Mouse (Mus musculus): ENCODE results near the gene Itsn2. TPM values are rescaled to one million over a fixed set of nuclear protein-coding genes. Genes with fewer than 3 reads are reported as not detected.
"Not testable (repeated sequence)": the region's sequence is repeated elsewhere in the genome, so short reads cannot be mapped to it uniquely, and the experiment has no call there.

Itsn2 gene
- total RNA-seq (2014; rRNA removed) (24.5 and 28.1 TPM in 2 replicates), polyA plus RNA-seq (2015; fragmentation: Nextera tagmentation; extraction: Ambion mirVana) (12.3 and 20.9 TPM in 2 replicates)

- Histone ChIP-seq H3K27me3 (ENCODE audit: insufficient read depth, low read length) (no peaks in the 10 kb centered on the region), H3K9ac (peak within 1 kb of the TSS; percentile 80), H3K4me1 (ENCODE audit: insufficient read depth) (peaks cover 4% of the 10 kb centered on the region), H3K4me3 (ENCODE audit: low read depth, low read length) (peak within 1 kb of the TSS; percentile 92), H3K27ac (ENCODE audit: low read depth, low read length) (peak within 1 kb of the TSS; percentile 82), H3K4me2 (ENCODE audit: low read depth) (peak within 1 kb of the TSS; percentile 76), H3K36me3 (ENCODE audit: insufficient read depth) (no peaks in the 10 kb centered on the region), H3K9me3 (ENCODE audit: low read length) (no peaks in the 10 kb centered on the region)
- 9% methylated on average over 30 of the region's 49 CpGs for whole genome bisulfite sequencing
- ATAC-seq (peak; percentile 85), DNase-seq (peak; percentile 76)
- no peak for TF ChIP-seq CTCF (IDR thresholded peaks at IDR 0.05; ENCODE audit: low read depth)
Measured at GRCm38 (mm10) chr12:4592541-4593165, at the start of gene Itsn2, which contains the start of gene Gm3625. Gene Itsn2, plus strand, starts transcription at chr12:4592638. Gene Gm3625, minus strand, starts transcription at chr12:4592927.

GRCm38 (mm10) chr12:4544400-4544919 is 48.0 kb upstream of the Itsn2 start:
- no peak for ATAC-seq
- 91% methylated on average over 5 of the region's 5 CpGs for WGBS

GRCm38 (mm10) chr12:4545425-4545824 is 47.0 kb upstream of the Itsn2 start:
- Histone ChIP-seq H3K4me1 (ENCODE audit: insufficient read depth) (no peaks in the 10 kb centered on the region), H3K27me3 (ENCODE audit: insufficient read depth, low read length) (no peaks in the 10 kb centered on the region), H3K4me2 (ENCODE audit: low read depth) (no peak overlapping the region), H3K4me3 (ENCODE audit: low read depth, low read length) (no peak overlapping the region), H3K36me3 (ENCODE audit: insufficient read depth) (no peaks in the 10 kb centered on the region), H3K9ac (no peak overlapping the region), H3K9me3 (ENCODE audit: low read length) (no peaks in the 10 kb centered on the region), H3K27ac (ENCODE audit: low read depth, low read length) (no peak overlapping the region)
- ATAC-seq (no peak), DNase-seq (no peak)
- no peak for TF ChIP-seq CTCF (IDR thresholded peaks at IDR 0.05; ENCODE audit: low read depth)

More at GRCm38 (mm10) chr12:4544400-4544919, 48.0 kb upstream of the Itsn2 start:
- DNase-seq = no peak
- no peak overlapping the region for H3K9ac ChIP-seq
- TF ChIP-seq CTCF (IDR thresholded peaks at IDR 0.05; ENCODE audit: low read depth) = no peak
- no peaks in the 10 kb centered on the region for H3K4me1 ChIP-seq (ENCODE audit: insufficient read depth)
- H3K27me3 ChIP-seq (ENCODE audit: insufficient read depth, low read length) = no peaks in the 10 kb centered on the region
- no peaks in the 10 kb centered on the region for H3K9me3 ChIP-seq (ENCODE audit: low read length)
- no peak overlapping the region for H3K27ac ChIP-seq (ENCODE audit: low read depth, low read length)
- no peaks in the 10 kb centered on the region for H3K36me3 ChIP-seq (ENCODE audit: insufficient read depth)
- no peak overlapping the region for H3K4me2 ChIP-seq (ENCODE audit: low read depth)
- H3K4me3 ChIP-seq (ENCODE audit: low read depth, low read length) = no peak overlapping the region

- H3K9me3 ChIP-seq (ENCODE audit: low read length) = no peaks in the 10 kb centered on the region
- WGBS = 74% methylated on average over 5 of the region's 5 CpGs
- H3K27me3 ChIP-seq (ENCODE audit: insufficient read depth, low read length) = no peaks in the 10 kb centered on the region
- DNase-seq (no peak), ATAC-seq (no peak)
- H3K36me3 ChIP-seq (ENCODE audit: insufficient read depth) = no peaks in the 10 kb centered on the region
- no peak overlapping the region for H3K4me2 ChIP-seq (ENCODE audit: low read depth)
- H3K27ac ChIP-seq (ENCODE audit: low read depth, low read length) = no peak overlapping the region
- H3K9ac ChIP-seq = no peak overlapping the region
- H3K4me1 ChIP-seq (ENCODE audit: insufficient read depth) = no peaks in the 10 kb centered on the region
- no peak overlapping the region for H3K4me3 ChIP-seq (ENCODE audit: low read depth, low read length)
- no peak for TF ChIP-seq CTCF (IDR thresholded peaks at IDR 0.05; ENCODE audit: low read depth)
Measured at GRCm38 (mm10) chr12:4546491-4546890, 45.9 kb upstream of the Itsn2 start.

GRCm38 (mm10) chr12:4547557-4547956 is 44.9 kb upstream of the Itsn2 start:
- peak; percentile 17; the same call in 1 of the 2 replicates for ATAC-seq
- no peak for TF ChIP-seq CTCF (IDR thresholded peaks at IDR 0.05; ENCODE audit: low read depth)

GRCm38 (mm10) chr12:4548053-4549013 is 44.1 kb upstream of the Itsn2 start:
- peak; percentile 88 for TF ChIP-seq CTCF (IDR thresholded peaks at IDR 0.05; ENCODE audit: low read depth)
- no peaks in the 10 kb centered on the region for H3K4me1 ChIP-seq (ENCODE audit: insufficient read depth)
- no peaks in the 10 kb centered on the region for H3K9me3 ChIP-seq (ENCODE audit: low read length)
- H3K9ac ChIP-seq = peak overlapping the region; percentile 39; the same call in 1 of the 2 replicates
- DNase-seq (peak; percentile 94), ATAC-seq (peak; percentile 92)
- peak overlapping the region; percentile 25 for H3K4me3 ChIP-seq (ENCODE audit: low read depth, low read length)
- no peaks in the 10 kb centered on the region for H3K27me3 ChIP-seq (ENCODE audit: insufficient read depth, low read length)
- H3K36me3 ChIP-seq (ENCODE audit: insufficient read depth) = no peaks in the 10 kb centered on the region
- H3K4me2 ChIP-seq (ENCODE audit: low read depth) = peak overlapping the region; percentile 44
- H3K27ac ChIP-seq (ENCODE audit: low read depth, low read length) = no peak overlapping the region
- 16% methylated on average over 18 of the region's 18 CpGs for WGBS

More at GRCm38 (mm10) chr12:4547557-4547956, 44.9 kb upstream of the Itsn2 start:
- H3K36me3 ChIP-seq (ENCODE audit: insufficient read depth) = no peaks in the 10 kb centered on the region
- H3K9ac ChIP-seq = no peak overlapping the region
- 53% methylated on average over 14 of the region's 14 CpGs for WGBS
- no peak for DNase-seq
- H3K27ac ChIP-seq (ENCODE audit: low read depth, low read length) = peak overlapping the region; percentile 35; the same call in 1 of the 2 replicates
- no peak overlapping the region for H3K4me2 ChIP-seq (ENCODE audit: low read depth)
- no peak overlapping the region for H3K4me3 ChIP-seq (ENCODE audit: low read depth, low read length)
- H3K27me3 ChIP-seq (ENCODE audit: insufficient read depth, low read length) = no peaks in the 10 kb centered on the region
- H3K9me3 ChIP-seq (ENCODE audit: low read length) = no peaks in the 10 kb centered on the region
- H3K4me1 ChIP-seq (ENCODE audit: insufficient read depth) = no peaks in the 10 kb centered on the region

- not testable (repeated sequence) for ATAC-seq; H3K27me3 ChIP-seq (ENCODE audit: insufficient read depth, low read length); H3K4me3 ChIP-seq (ENCODE audit: low read depth, low read length); H3K4me2 ChIP-seq (ENCODE audit: low read depth); H3K4me1 ChIP-seq (ENCODE audit: insufficient read depth); H3K36me3 ChIP-seq (ENCODE audit: insufficient read depth); H3K27ac ChIP-seq (ENCODE audit: low read depth, low read length); H3K9ac ChIP-seq; H3K9me3 ChIP-seq (ENCODE audit: low read length); DNase-seq
- 87% methylated on average over 3 of the region's 3 CpGs for WGBS
Measured at GRCm38 (mm10) chr12:4553704-4554103, 38.7 kb upstream of the Itsn2 start.

All from forebrain, postnatal 0 days (tissue).